Mouse (Mus musculus): ENCODE results near the gene Efemp1.

Efemp1 gene

GRCm38 (mm10) chr11:28951586-28952210 lies 98.7 kb downstream of the Efemp1 start:
- DNase-seq, result no peak

- no peak for DNase-seq
These were observed 101.8 kb downstream of the Efemp1 start for GRCm38 (mm10) chr11:28954673-28955304.

- DNase-seq, result no peak
These were observed 102.3 kb downstream of the Efemp1 start for GRCm38 (mm10) chr11:28955305-28955701.

GRCm38 (mm10) chr11:28961381-28961780 lies 108.4 kb downstream of the Efemp1 start:
- DNase-seq, result no peak

All from cerebellum, adult 9-10 months (tissue).